Mouse (Mus musculus): ENCODE results near the gene Sec24a.

- TF ChIP-seq ZC3H11A (IDR thresholded peaks at IDR 0.05; ENCODE audit: borderline replicate concordance, low read depth, low read length) (no peak), HCFC1 (IDR thresholded peaks at IDR 0.05; ENCODE audit: borderline replicate concordance, insufficient read depth, low read length) (no peak), MAFK (IDR thresholded peaks at IDR 0.05; ENCODE audit: insufficient read depth, low read depth, low read length) (no peak), ZNF384 (IDR thresholded peaks at IDR 0.05; ENCODE audit: low read depth, low read length) (no peak)
These were observed 14.0 kb upstream of the Sec24a start for GRCm38 (mm10) chr11:51777478-51777877.
